Mouse (Mus musculus): ENCODE measurements around the gene Psmc3ip.

Psmc3ip gene

DNA sequence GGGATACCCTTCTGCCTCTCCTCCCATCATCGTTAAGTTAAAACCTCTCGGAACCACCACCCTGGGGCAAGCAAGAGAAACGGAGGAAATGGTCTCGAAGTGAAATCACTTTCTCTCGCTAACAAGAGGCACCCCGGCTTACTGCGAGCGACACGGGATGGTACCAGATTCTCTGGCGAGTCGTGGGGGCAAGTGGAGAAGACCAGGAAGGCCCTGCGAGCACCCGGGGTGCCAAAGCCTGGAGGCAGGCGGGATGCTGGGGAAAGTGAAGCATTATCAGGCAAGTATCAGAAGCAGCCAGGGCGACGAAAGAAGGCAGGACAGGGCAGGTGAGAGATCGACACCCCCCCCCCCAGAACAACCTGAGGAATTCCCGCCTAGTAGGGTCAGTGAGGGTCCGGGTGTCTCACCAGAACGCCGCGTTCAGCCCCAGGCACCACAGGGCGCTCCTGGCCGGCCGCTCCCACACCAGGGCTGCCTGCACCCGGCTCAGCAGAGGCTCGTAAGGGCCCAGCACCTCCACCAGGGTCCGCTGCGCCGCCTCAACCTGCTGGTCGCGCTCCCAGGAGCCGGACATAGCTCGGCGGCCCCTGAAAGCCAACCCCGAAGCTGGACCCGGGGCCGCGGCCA lies 24.0 kb upstream of the Psmc3ip start:
- DNase-seq (ENCODE audit: low spot score in 2 of 2): peak; percentile 51 to 54

DNA sequence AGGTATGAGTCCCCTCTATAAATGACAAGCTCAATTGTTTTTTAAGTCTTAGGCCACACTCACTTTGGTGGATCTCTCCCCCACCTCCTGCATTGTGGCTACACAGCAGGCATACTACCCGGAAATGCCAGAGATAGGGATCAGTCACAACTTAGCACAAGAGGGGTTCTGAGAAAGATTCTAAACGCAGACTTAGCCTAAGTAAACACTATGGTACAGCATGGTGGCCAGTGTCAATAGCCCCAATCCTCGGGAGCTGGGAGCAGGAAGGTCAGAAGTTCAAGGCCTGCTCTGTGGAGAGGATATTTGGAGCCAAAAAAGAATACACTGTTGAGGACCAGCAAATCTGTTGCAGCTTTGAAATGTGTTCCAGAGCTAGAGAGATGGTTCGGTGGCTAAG lies 22.9 kb upstream of the Psmc3ip start:
- no peak for DNase-seq (ENCODE audit: low spot score in 2 of 2)

DNA sequence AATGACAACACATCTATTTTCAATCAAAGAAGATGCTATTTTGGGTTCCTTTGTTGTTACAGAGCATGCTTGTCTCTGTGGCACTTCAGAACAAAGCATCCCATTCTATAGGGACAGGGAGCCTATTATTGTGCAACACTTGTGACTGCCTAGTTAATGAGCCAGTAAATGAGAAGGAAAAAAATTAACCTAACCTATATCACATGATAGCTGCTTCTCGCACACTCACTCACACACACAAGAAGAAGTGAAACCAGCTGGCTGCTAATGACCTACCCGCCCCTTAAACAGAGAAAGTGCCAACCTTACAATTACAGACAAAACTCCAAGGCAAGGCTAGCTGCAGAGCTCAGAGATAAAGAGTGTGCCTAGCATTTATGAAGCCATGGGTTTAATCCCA lies 20.3 kb upstream of the Psmc3ip start:
- peak in 1 of 2 experiments; percentile 30 for DNase-seq (ENCODE audit: low spot score in 2 of 2)

DNA sequence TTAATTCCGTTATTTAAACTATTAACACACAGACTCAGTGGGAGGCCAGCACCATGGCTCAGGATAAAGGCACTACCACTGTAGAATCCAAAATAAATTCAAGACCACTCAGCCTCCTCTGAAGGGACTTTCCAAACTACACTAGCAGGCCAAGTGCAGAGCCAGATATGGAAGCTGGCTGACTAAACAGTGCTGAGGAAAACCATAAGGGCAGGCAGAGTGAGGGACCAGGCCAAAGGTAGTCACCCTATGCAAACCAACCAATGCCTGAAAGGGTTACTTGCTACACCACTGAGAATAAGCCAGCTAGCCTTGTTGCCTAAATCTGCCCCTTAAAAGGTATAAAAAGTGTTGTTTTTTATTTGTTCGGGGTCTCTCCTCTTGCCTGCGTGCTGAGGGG lies 16.9 kb upstream of the Psmc3ip start:
- no peak for DNase-seq (ENCODE audit: low spot score in 2 of 2)

DNA sequence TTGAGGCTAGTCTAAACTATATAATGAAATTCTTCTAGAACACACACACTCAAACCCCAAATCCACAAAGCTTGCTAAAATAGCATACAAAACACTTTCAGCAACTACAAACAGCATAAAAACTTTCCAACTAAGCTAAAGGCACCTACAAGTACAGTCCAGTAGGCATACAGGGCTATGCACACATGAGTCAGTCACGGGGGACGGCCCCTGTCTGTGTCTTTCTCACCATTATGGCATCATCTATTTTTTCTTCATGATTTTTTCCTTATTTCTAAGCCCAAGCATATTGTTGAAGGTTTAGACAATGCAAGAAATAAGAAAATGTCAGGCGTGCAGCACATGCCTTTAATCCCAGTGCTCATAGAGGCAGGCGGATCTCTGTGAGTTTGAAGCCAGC lies 15.9 kb upstream of the Psmc3ip start:
- no peak for DNase-seq (ENCODE audit: low spot score in 2 of 2)

DNA sequence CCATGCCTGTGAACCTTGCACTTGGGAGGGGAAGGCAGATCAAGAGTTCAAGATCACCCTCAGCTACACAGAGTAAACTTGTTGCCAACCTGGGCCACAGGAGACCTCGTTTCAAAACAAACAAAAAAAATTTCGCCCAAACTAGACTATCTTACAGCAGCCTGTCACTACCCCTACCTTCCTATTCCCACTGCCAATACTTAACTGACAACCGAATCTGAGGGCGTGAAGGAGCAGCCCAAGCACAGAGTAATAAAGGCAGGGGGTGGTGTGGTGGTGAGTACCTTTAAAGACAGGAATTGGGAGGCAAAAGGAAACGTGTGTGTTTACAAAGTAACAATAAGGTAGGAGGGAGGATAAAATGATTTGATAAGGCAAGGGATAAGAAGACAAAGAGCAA lies 15.5 kb upstream of the Psmc3ip start:
- DNase-seq (ENCODE audit: low spot score in 2 of 2): no peak

DNA sequence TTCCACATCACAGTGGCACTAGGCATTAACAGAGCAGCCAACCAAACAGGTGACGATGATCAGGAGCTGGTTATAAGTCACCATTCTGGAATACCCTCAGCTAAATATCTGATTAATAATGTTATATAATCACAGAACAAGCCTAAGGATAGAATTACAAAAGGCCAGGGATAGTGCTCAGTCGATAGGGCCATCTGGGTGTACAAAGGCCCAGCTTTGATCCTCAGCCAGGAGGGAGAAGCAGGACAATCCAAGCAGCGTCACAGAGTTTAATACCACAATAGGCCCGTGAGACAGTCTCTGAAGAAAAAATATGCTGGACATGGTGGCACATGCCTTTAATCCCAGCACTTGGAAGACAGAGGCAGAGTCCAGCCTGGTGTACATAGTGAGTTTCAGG lies 14.1 kb upstream of the Psmc3ip start:
- DNase-seq (ENCODE audit: low spot score in 2 of 2): no peak

DNA sequence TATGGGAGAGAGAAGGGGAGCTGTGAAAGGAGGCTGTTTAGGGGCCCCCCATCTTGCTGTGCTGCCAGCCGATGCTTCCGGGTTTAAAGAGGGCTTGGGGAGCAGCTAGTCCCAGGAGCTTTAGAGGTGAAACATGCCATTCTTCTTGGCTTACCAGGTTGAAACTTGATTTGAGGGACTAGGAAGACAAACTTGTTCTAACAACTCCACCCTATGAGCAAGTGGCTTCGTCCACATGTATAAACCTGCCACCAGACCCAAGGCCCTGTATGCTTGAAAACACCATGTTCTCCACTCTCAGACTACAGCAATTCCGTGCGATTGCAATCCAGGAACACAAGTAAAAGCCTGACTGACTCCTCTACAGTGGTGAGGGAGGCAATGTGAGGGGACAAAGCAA lies 7.8 kb upstream of the Psmc3ip start:
- no peak for DNase-seq (ENCODE audit: low spot score in 2 of 2)

DNA sequence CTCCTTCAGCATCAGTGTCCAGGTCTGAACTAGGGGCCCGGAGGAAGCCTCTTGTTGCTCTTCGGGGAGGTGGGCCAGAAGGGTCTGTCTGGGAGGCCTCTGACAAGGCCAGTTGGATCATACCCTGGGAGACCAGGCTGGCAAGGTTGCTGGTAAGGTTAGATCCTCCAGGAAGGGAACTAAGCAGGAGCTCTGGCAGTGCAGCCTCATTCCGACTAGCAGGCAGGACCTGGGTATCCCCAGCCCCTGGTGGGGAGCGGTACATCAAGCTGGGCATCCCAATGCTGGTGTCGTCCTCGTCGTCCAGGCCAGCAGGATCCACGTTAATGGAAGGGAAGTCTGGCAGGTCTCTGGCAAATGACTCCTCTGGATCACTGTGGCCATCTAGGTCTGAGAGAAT lies 3.0 kb upstream of the Psmc3ip start:
- DNase-seq (ENCODE audit: low spot score in 2 of 2): no peak

DNA sequence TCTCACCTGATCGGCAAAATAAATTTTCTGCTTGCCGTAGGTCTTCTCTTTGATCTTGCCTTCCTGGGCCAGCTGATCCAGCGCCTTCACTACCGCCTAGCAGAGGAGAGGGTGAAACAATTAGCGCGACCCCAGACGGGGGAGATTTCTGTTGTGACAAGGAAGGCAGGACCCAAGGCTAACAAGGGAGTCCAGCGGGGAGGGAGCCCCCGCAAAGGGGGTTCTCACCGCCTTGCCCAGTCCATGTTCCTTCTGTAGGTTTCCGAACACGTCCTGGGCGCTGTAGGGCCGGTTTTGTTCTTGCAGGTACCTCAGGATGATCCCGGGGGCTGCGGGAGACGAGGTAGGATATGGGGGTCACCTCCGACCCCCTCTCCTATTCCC lies 314 bp downstream of the Psmc3ip start:
- no peak for DNase-seq (ENCODE audit: low spot score in 2 of 2)

DNA sequence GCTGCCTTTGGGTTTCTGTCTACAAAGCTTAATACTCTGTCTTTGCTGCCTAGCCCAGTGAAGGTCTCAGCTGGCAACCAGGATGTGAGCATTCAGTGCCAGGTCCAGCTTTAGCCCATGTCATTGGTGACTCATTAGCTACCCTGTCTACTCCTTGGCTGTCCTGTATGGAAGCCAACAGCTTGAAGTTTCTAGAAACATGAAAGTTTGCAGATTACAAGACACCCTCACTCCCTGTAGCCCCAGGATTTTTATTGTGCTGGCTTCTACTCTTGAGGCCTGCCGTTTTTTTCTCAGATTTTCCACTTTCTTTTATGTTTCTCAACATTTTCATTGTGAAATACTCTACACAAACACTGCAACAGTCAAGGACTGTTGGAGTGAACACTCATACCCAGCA lies 5.3 kb downstream of the Psmc3ip start:
- DNase-seq (ENCODE audit: low spot score in 2 of 2): no peak

DNA sequence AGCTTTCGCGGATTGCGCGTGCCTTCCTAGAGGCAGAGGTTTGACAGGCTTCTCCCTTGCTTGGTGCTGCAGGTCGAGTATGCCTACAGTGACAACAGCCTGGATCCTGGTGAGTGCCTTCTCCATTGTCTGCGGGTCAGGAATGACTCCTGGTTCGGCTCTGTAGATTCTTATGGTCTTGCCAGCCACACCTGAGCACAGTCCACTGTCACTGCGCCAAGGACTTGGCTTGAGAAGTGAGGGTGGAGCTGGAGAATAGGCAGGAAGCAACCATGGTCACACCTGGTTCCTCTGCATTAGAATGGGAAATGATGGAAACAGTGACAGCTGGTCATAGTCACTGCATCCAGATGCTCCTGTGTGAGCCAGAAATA lies 7.6 kb downstream of the Psmc3ip start:
- DNase-seq (ENCODE audit: low spot score in 2 of 2): no peak

DNA sequence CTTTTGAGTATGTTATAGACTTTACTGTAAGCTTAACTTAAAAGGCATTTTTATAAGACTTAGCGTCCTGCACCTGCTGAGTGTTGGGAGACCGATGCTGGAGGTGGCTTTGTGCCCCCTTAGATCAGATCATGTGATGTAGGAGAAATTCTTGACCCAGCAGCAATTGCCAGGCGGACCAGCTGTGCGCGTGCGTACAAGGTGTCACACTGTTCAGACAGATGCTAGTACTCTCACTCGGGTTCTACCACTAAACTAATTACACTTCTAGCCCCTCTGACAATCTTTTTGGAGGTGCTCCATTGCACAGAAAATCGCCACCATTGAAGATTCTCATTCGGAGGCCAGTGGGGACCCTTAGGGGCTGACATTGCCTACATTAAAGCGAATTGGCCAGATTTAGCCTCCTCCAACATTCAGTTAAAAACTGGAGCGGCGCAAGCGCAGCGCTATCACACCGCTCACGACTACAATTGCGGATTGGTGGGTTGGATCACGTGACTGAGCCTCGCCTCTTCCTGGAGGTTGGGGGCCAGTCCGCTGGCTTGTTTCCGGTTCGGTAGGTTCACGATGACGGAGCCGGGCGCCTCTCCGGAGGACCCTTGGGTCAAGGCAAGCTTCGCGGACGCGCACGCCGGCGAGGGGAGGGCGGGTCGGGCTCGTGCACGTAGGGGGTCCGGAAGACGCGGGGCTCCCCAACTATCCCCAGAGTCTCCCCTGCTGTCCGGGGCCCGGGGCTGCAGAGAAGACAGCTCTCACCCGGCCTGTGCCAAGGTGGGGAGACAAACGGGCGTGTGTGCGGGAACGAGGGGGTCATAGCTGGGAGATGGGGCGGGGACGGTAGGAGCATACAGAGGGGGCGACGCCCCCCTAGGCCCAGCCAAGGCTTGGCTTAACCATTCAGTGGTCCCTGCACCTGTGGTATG lies 8.2 kb downstream of the Psmc3ip start, which contains the start of gene Mlx:
Gene Mlx, plus strand, starts transcription at position 522 of the 926 bp plus-strand sequence.
- peak; percentile 77 to 92 for DNase-seq (ENCODE audit: low spot score in 2 of 2)

DNA sequence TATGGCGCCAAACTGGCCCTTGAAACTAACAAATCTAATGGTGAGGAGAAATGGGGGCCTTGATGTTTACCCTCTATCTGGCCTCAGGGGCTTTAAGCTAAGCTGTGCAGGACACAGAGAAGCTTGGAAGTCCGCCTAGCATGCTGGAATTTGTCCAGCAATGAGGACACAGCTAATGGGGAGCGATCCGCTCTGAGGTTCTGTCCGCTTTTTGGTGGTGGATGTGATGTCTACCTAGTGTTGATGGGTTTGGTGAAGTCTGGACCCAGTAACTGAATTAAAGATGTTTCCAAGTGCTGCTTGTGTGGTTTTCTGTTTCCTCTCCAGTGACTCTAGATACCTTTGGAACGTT lies 8.9 kb downstream of the Psmc3ip start:
- DNase-seq (ENCODE audit: low spot score in 2 of 2): peak in 1 of 2 experiments; percentile 9

DNA sequence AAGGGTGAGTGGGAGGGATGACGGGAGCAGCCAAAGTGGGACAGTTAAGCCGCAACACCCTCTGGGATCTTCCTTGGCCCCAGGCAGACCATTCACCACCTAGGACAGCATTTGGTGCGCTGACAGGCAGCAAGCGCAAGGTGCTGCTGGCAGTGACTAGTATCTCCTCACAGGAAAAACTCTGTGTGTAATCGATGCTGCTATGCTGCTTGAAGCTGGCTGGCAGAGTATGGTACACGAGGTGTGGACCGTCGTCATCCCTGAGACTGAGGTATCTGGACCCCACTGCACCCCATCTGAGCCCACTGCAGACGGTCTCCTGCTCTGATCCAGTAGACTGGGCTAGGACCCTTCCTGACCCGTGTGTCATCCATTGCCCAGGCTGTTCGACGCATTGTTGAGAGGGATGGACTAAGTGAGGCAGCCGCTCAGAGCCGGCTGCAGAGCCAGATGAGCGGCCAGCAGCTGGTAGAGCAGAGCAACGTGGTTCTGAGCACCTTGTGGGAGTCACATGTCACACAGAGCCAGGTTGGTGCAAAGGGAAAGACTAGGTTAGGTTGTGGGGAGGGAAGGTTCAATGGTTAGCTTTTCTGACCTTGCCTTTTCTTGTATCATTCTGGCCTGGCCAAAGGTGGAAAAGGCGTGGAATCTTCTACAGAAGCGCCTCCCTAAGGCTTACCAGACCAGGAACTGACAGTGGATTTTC lies 9.5 kb downstream of the Psmc3ip start:
- DNase-seq (ENCODE audit: low spot score in 2 of 2): no peak

DNA sequence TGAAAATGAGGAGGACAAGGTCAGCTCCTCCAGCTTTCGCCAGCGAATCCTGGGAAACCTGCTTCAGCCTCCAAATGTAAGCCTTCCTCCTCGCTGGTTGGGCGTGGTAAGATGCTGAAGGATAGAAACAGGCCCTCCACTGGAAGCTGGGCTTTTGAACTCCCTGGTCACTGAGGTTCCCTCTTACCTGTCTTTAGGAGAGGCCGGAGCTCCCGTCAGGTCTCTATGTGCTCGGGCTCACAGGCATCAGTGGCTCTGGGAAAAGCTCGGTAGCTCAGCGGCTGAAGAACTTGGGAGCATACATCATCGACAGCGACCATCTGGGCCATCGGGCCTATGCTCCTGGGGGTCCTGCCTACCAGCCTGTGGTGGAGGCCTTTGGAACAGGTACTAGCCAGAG lies 10.4 kb downstream of the Psmc3ip start:
- DNase-seq (ENCODE audit: low spot score in 2 of 2): peak in 1 of 2 experiments; percentile 10

DNA sequence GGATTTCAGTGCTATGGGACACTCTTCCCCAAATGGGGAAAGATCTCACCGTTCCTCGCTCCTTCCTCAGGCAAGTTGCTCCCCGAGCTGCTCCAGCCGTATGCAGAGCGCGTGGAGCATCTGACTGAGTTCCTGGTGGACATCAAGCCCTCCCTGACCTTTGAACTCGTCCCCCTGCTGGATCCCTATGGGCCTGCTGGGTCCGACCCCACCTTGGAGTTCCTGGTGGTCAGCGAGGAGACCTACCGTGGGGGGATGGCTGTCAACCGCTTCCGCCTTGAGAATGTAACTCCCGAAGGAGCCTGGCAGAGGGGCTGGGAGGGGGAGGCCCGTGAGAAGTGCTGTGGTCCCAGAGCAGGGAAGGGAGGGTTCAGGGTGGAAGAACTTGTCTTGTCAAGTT lies 11.0 kb downstream of the Psmc3ip start:
- no peak for DNase-seq (ENCODE audit: low spot score in 2 of 2)

DNA sequence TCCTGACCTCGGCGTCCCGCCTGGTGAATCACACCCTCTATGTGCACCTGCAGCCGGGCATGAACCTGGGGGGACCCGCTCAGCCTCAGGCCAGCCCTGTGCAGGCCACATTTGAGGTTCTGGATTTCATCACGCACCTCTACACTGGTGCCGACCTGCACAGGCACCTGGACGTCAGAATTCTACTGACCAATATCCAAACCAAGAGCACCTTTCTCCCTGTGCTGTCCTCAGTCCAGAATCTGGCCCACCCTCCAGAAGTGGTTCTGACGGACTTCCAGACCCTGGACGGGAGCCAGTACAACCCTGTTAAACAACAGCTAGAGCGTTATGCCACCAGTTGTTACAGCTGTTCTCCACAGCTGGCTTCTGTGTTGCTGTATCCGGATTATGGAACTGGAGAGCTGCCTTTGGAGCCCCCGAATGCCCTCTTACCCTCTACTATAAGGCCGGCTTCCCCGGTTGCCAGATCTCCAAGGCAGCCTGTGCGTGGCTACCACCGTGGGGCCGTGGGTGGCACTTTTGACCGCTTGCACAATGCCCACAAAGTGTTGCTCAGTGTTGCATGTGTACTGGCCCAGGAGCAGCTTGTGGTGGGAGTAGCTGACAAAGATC lies 12.0 kb downstream of the Psmc3ip start:
- peak in 1 of 2 experiments; percentile 22 for DNase-seq (ENCODE audit: low spot score in 2 of 2)

DNA sequence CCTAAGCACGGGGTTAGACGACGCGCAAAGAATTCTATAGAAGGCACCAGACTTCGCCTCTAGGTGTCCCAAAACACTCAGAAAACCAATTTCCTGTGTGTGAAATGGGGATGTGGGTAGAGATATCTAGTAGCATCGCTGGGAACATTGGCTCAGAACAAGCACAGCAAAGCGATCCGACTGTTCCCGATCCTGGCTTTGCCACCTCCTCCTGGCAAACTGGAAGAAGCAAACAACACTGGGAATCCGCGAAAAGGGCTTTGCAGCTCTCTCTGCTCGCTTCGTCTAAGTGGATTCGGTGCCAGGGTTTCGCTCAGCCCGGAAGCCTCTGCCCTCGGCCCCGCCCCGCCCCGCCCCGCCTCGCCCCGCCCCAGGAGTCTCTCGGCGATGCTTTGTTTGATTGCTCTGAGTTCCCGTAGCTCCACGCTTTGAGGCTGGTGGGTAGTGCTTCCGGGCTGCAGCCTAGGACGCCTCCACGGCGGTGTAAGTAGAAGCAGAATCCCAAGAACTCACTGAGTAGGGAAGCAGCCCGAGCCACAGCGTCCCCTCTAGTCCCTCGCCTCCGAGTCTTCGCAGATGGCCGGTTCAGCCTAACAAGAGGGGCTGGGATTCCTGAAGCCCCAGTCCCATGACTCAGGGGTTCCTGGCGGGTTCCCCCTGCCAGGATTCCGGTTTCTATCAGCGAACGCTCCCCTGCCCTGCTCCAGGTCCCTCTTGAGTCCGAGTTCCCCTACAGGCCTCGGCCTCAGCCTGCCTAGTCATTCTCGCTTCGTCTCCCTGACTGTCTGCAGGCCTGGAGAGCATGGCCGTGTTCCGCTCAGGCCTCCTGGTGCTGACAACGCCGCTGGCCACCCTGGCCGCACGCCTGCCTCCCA lies 12.8 kb downstream of the Psmc3ip start, which contains the start of gene Coasy:
Gene Coasy, plus strand, starts transcription at position 358 of the 875 bp plus-strand sequence.
- peak; percentile 83 for DNase-seq (ENCODE audit: low spot score in 2 of 2)

DNA sequence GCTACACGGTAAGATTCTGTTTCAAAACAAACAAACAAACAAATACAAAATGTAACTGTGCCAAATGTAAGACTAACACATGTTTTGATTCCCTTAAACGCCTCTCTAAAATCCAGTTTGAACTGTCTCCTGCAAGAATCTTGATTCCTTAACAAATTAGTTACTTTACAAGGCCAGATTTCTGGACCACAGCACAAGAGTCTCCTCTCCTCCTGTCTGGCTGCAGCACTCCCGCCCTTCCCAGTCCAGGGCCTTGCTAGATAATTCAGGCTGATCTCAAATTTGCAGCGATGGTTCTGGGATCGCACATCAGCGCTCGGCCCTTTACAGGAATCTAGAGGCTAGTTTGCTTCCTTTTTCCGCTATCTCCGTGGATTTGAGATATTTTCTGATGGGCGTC lies 13.6 kb downstream of the Psmc3ip start:
- no peak for DNase-seq (ENCODE audit: low spot score in 2 of 2)

DNA sequence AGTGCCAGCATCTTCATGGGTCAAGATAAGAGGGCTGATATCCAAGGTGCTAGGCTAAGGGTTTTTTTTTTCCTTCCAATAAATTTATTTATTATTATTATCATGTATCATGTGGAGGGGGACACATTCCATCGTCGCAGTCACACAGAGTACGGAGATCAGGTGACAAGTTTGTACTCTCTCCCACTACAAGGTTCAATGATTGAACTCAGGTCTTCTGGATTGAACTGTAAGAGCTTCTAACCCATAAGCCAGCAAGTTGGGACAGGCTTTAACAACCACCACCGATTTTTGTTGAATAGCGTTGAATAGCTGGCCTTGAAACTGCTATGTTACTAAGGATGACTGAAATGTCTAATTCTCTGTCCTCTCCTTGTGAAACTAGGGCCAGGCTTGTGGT lies 14.8 kb downstream of the Psmc3ip start:
- DNase-seq (ENCODE audit: low spot score in 2 of 2): no peak
